Mouse (Mus musculus) MEL (cell line): ENCODE results near the gene Kcnip2. TPM values are rescaled to one million over a fixed set of nuclear protein-coding genes. Genes with fewer than 3 reads are reported as not detected.

Source experiments
- DNase-seq: peaks from one replicate; pipeline ENCODE4 v3.0.0; 2011; ENCODE audit warnings: low read depth, low spot score
- H3K27ac ChIP-seq: 2 replicates; pipeline ENCODE4 v1.5.1; 2012; ENCODE audit warnings: low read depth, mild to moderate bottlenecking, control low read depth, low read length, moderate library complexity; ENCODE audit not compliant: control insufficient read depth
- H3K27me3 ChIP-seq, 2 experiments: fragments of 150-350 bp in 1 of 2; sonication (generic) in 1 of 2; 2 replicates each; pipeline ENCODE4 v1.6.1; 2012; ENCODE audit warnings: low read length in 2 of 2, mild to moderate bottlenecking in 2 of 2, improper control_type of control experiment in 1 of 2, moderate library complexity in 1 of 2; ENCODE audit not compliant: insufficient read depth in 2 of 2, control insufficient read depth in 1 of 2
- H3K36me3 ChIP-seq, 2 experiments: 2 replicates each; pipeline ENCODE4 v1.6.1; 2012 to 2014; ENCODE audit warnings: low read length in 2 of 2, improper control_type of control experiment in 1 of 2, inconsistent platforms in 1 of 2, mild to moderate bottlenecking in 1 of 2; ENCODE audit not compliant: insufficient read depth in 2 of 2, control insufficient read depth in 1 of 2
- H3K4me1 ChIP-seq, 2 experiments: fragments of 150-350 bp in 1 of 2; sonication (generic) in 1 of 2; 2 replicates each; pipeline ENCODE4 v1.6.1; 2012; ENCODE audit warnings: low read length in 2 of 2, improper control_type of control experiment in 1 of 2, mild to moderate bottlenecking in 1 of 2; ENCODE audit not compliant: insufficient read depth in 2 of 2, control insufficient read depth in 1 of 2
- H3K4me3 ChIP-seq, 2 experiments: fragments of 150-350 bp in 1 of 2; sonication (generic) in 1 of 2; 2 replicates each; pipeline ENCODE4 v1.5.1; 2012; ENCODE audit warnings: low read depth in 2 of 2, low read length in 2 of 2, mild to moderate bottlenecking in 2 of 2, moderate library complexity in 2 of 2, control low read depth in 1 of 2, improper control_type of control experiment in 1 of 2; ENCODE audit not compliant: control insufficient read depth in 1 of 2, insufficient read depth in 1 of 2
- H3K79me2 ChIP-seq: 2 replicates; pipeline ENCODE4 v1.6.1; 2012; ENCODE audit warnings: mild to moderate bottlenecking, low read length, moderate library complexity; ENCODE audit not compliant: control insufficient read depth, poor library complexity, insufficient read depth
- H3K9ac ChIP-seq: 2 replicates; pipeline ENCODE4 v1.6.1; 2012; ENCODE audit warnings: low read depth, mild to moderate bottlenecking, control low read depth, low read length, moderate library complexity; ENCODE audit not compliant: control insufficient read depth, poor library complexity, severe bottlenecking
- H3K9me3 ChIP-seq: fragments of 150-350 bp; sonication (generic); replicated peaks from 2 replicates; pipeline ENCODE4 v1.6.1; 2012; ENCODE audit warnings: mild to moderate bottlenecking, low read length, improper control_type of control experiment, moderate library complexity; ENCODE audit not compliant: insufficient read depth
- BHLHE40 ChIP-seq: IDR thresholded peaks from 2 replicates; pipeline ENCODE4 v1.6.1; 2012; ENCODE audit warnings: low read depth, mild to moderate bottlenecking, inconsistent platforms, low read length, improper control_type of control experiment, borderline replicate concordance
- CHD1 ChIP-seq: IDR thresholded peaks from 2 replicates; pipeline ENCODE4 v1.6.1; 2012; ENCODE audit warnings: low read depth, mild to moderate bottlenecking, inconsistent platforms, low read length, improper control_type of control experiment
- CHD2 ChIP-seq: IDR thresholded peaks from 2 replicates; pipeline ENCODE4 v1.6.1; 2011; ENCODE audit warnings: low read length, improper control_type of control experiment
- CTCF ChIP-seq, 3 experiments: IDR thresholded peaks in 2 of 3; conservative IDR thresholded peaks in 1 of 3; 2 replicates each; pipeline ENCODE4 v1.5.1; 2011 to 2012; ENCODE audit warnings: low read length in 3 of 3, low read depth in 2 of 3, mild to moderate bottlenecking in 2 of 3, improper control_type of control experiment in 1 of 3, inconsistent platforms in 1 of 3, mixed read lengths in 1 of 3, moderate library complexity in 1 of 3; ENCODE audit not compliant: control insufficient read depth in 1 of 3, insufficient read depth in 1 of 3, poor library complexity in 1 of 3, severe bottlenecking in 1 of 3
- ELF1 ChIP-seq: IDR thresholded peaks from 2 replicates; pipeline ENCODE4 v1.6.1; 2014; ENCODE audit warnings: low read depth, mild to moderate bottlenecking, inconsistent platforms, low read length, improper control_type of control experiment, moderate library complexity
- EP300 ChIP-seq, 2 experiments: IDR thresholded peaks; 2 replicates each; pipeline ENCODE4 v1.6.1; 2011; ENCODE audit warnings: improper control_type of control experiment in 2 of 2, low read length in 2 of 2, low read depth in 1 of 2, mild to moderate bottlenecking in 1 of 2
- ETS1 ChIP-seq: IDR thresholded peaks from 2 replicates; pipeline ENCODE4 v1.6.1; 2012; ENCODE audit warnings: low read depth, mild to moderate bottlenecking, inconsistent platforms, low read length, improper control_type of control experiment, moderate library complexity
- GATA1 ChIP-seq: IDR thresholded peaks from 2 replicates; pipeline ENCODE4 v1.6.1; 2011; ENCODE audit warnings: low read depth, low read length, improper control_type of control experiment
- HCFC1 ChIP-seq: IDR thresholded peaks from 2 replicates; pipeline ENCODE4 v1.6.1; 2012; ENCODE audit warnings: low read depth, mild to moderate bottlenecking, inconsistent platforms, low read length, improper control_type of control experiment, moderate library complexity
- KAT2A ChIP-seq: conservative IDR thresholded peaks from 2 replicates; pipeline ENCODE4 v1.6.1; 2012; ENCODE audit warnings: low read depth, low read length, improper control_type of control experiment, inconsistent platforms
- MEF2A ChIP-seq: IDR thresholded peaks from 2 replicates; pipeline ENCODE4 v1.6.1; 2014; ENCODE audit warnings: low read depth, mild to moderate bottlenecking, inconsistent platforms, low read length, improper control_type of control experiment; ENCODE audit not compliant: poor library complexity, insufficient replicate concordance, severe bottlenecking; ENCODE audit errors: extremely low read depth
- MYC ChIP-seq: IDR thresholded peaks from 2 replicates; pipeline ENCODE4 v1.6.1; 2011; ENCODE audit warnings: low read depth, mild to moderate bottlenecking, low read length, improper control_type of control experiment, moderate library complexity
- NELFE ChIP-seq: IDR thresholded peaks from 2 replicates; pipeline ENCODE4 v1.6.1; 2011; ENCODE audit warnings: low read depth, low read length, improper control_type of control experiment
- NRF1 ChIP-seq: IDR thresholded peaks from 2 replicates; pipeline ENCODE4 v1.6.1; 2014; ENCODE audit warnings: low read depth, mild to moderate bottlenecking, inconsistent platforms, low read length, improper control_type of control experiment, moderate library complexity; ENCODE audit not compliant: poor library complexity, insufficient read depth, severe bottlenecking
- POLR2A ChIP-seq, 2 experiments: IDR thresholded peaks; 2 replicates each; pipeline ENCODE4 v1.6.1; 2011 to 2012; ENCODE audit warnings: low read length in 2 of 2, mild to moderate bottlenecking in 2 of 2, control low read depth in 1 of 2, improper control_type of control experiment in 1 of 2, low read depth in 1 of 2, moderate library complexity in 1 of 2; ENCODE audit not compliant: control insufficient read depth in 1 of 2, insufficient read depth in 1 of 2, poor library complexity in 1 of 2
- POLR2AphosphoS2 ChIP-seq: IDR thresholded peaks from 2 replicates; pipeline ENCODE4 v1.6.1; 2011; ENCODE audit warnings: low read length, improper control_type of control experiment
- POLR2AphosphoS5 ChIP-seq: IDR thresholded peaks from 2 replicates; pipeline ENCODE4 v1.6.1; 2012; ENCODE audit warnings: low read depth, borderline replicate concordance, mild to moderate bottlenecking, inconsistent platforms, low read length, moderate library complexity, mixed read lengths
- SMC3 ChIP-seq: IDR thresholded peaks from 2 replicates; pipeline ENCODE4 v1.6.1; 2011; ENCODE audit warnings: low read depth, low read length, improper control_type of control experiment
- TCF12 ChIP-seq: IDR thresholded peaks from 2 replicates; pipeline ENCODE4 v1.6.1; 2014; ENCODE audit warnings: low read depth, mild to moderate bottlenecking, inconsistent platforms, low read length, improper control_type of control experiment, moderate library complexity
- UBTF ChIP-seq: IDR thresholded peaks from 2 replicates; pipeline ENCODE4 v1.6.1; 2012; ENCODE audit warnings: low read depth, mild to moderate bottlenecking, inconsistent platforms, low read length, improper control_type of control experiment, moderate library complexity, borderline replicate concordance; ENCODE audit not compliant: insufficient read depth
- USF1 ChIP-seq: IDR thresholded peaks from 2 replicates; pipeline ENCODE4 v1.6.1; 2014; ENCODE audit warnings: low read depth, mild to moderate bottlenecking, inconsistent platforms, low read length, improper control_type of control experiment, moderate library complexity
- USF2 ChIP-seq, 2 experiments: IDR thresholded peaks; 2 replicates each; pipeline ENCODE4 v1.6.1; 2011 to 2012; ENCODE audit warnings: improper control_type of control experiment in 2 of 2, low read length in 2 of 2, borderline replicate concordance in 1 of 2, inconsistent platforms in 1 of 2, low read depth in 1 of 2, mild to moderate bottlenecking in 1 of 2; ENCODE audit not compliant: insufficient read depth in 1 of 2
- ZC3H11A ChIP-seq: IDR thresholded peaks from 2 replicates; pipeline ENCODE4 v1.6.1; 2012; ENCODE audit warnings: low read depth, mild to moderate bottlenecking, inconsistent platforms, low read length, improper control_type of control experiment
- ZKSCAN1 ChIP-seq: IDR thresholded peaks from 2 replicates; pipeline ENCODE4 v1.6.1; 2012; ENCODE audit warnings: low read depth, mild to moderate bottlenecking, inconsistent platforms, low read length, improper control_type of control experiment, moderate library complexity
- ZMIZ1 ChIP-seq: IDR thresholded peaks from 2 replicates; pipeline ENCODE4 v1.6.1; 2012; ENCODE audit warnings: low read depth, mild to moderate bottlenecking, inconsistent platforms, low read length, improper control_type of control experiment, moderate library complexity
- ZNF384 ChIP-seq: IDR thresholded peaks from 2 replicates; pipeline ENCODE4 v1.6.1; 2012; ENCODE audit warnings: low read depth, mild to moderate bottlenecking, inconsistent platforms, low read length, improper control_type of control experiment
- polyA plus RNA-seq, 2 experiments: library from polyadenylated mRNA; stranded (reverse) in 1 of 2; unstranded in 1 of 2; fragments of >175 nt in 1 of 2; fragments of >200 nt in 1 of 2; gene quantifications; 2 replicates each; pipeline versions ENCODE4 v1.2.1 to v1.2.4; 2012; ENCODE audit warnings: low replicate concordance in 2 of 2, low read depth in 1 of 2; ENCODE audit not compliant: insufficient read length in 2 of 2, insufficient read depth in 1 of 2, missing spikeins in 1 of 2
- total RNA-seq: library from RNA; depleted of rRNA; stranded (reverse); fragments of 300-350 nt; gene quantifications from 2 replicates; pipeline ENCODE4 v1.2.3, GENCODE M21; 2012

Gene Kcnip2
- total and polyA plus RNA-seq, 3 experiments, result 0.14 TPM; not detected in 2

GRCm38 (mm10) chr19:45748206-45748605, 67.7 kb downstream of the Kcnip2 start:
- peaks cover 10 to 11% of the 10 kb centered on the region in 2 experiments; a peak in 3 of 4 replicates for H3K36me3 ChIP-seq
- H3K4me3 ChIP-seq, result peak overlapping the region; percentile 88 to 92
- peaks cover 0 to 8% of the 10 kb centered on the region in 2 experiments; a peak in 2 of 4 replicates for H3K4me1 ChIP-seq
- H3K9me3 ChIP-seq, result no peaks in the 10 kb centered on the region
- H3K27me3 ChIP-seq, result no peaks in the 10 kb centered on the region
- no peak for TF ChIP-seq TCF12
- no peak for TF ChIP-seq ZNF384
- TF ChIP-seq CHD2, result no peak
- TF ChIP-seq ETS1, result no peak
- no peak for TF ChIP-seq CHD1
- no peak for TF ChIP-seq POLR2A (IDR thresholded peaks at IDR 0.05; ENCODE audit: control insufficient read depth in 1 of 2, insufficient read depth in 1 of 2, low read depth in 1 of 2, low read length in 2 of 2, poor library complexity in 1 of 2)
- no peak for TF ChIP-seq SMC3
- no peak; a peak in 1 of 6 replicates for TF ChIP-seq CTCF (IDR thresholded peaks at IDR 0.05 in 2 of 3, conservative IDR thresholded peaks at IDR 0.05 in 1 of 3; ENCODE audit: control insufficient read depth in 1 of 3, insufficient read depth in 1 of 3, low read depth in 2 of 3, low read length in 3 of 3, poor library complexity in 1 of 3, severe bottlenecking in 1 of 3)
- no peak for TF ChIP-seq EP300 (IDR thresholded peaks at IDR 0.05; ENCODE audit: low read depth in 1 of 2, low read length in 2 of 2)
- no peak for TF ChIP-seq MYC
- TF ChIP-seq NELFE, result no peak
- no peak for TF ChIP-seq POLR2AphosphoS2
- no peak for TF ChIP-seq ELF1
- TF ChIP-seq GATA1, result no peak
- no peak for TF ChIP-seq USF2 (IDR thresholded peaks at IDR 0.05; ENCODE audit: borderline replicate concordance in 1 of 2, insufficient read depth in 1 of 2, low read depth in 1 of 2, low read length in 2 of 2)
- TF ChIP-seq HCFC1, result no peak
- no peak for TF ChIP-seq BHLHE40
- no peak for TF ChIP-seq ZMIZ1
- H3K79me2 ChIP-seq, result peaks cover 17% of the 10 kb centered on the region
- peak; percentile 54 for DNase-seq
- H3K9ac ChIP-seq, result peak overlapping the region; percentile 85
- H3K27ac ChIP-seq, result peak overlapping the region; percentile 48

GRCm38 (mm10) chr19:45747028-45747867, 68.6 kb downstream of the Kcnip2 start:
- Histone ChIP-seq H3K4me1 (peaks cover 0 to 8% of the 10 kb centered on the region in 2 experiments; a peak in 2 of 4 replicates), H3K9ac (0 out of 2 replicates have a peak overlapping the region, but pooled peaks have one; percentile 11), H3K79me2 (peaks cover 17% of the 10 kb centered on the region), H3K4me3 (no peak overlapping the region), H3K27me3 (no peaks in the 10 kb centered on the region), H3K36me3 (peaks cover 9 to 11% of the 10 kb centered on the region in 2 experiments; a peak in 3 of 4 replicates), H3K27ac (no peak overlapping the region), H3K9me3 (no peaks in the 10 kb centered on the region)
- DNase-seq, result peak; percentile 96
- TF ChIP-seq UBTF (no peak), ZC3H11A (peak; percentile 80; the same call in 1 of the 2 replicates), SMC3 (peak; percentile 89), NRF1 (no peak), MEF2A (no peak), POLR2A (IDR thresholded peaks at IDR 0.05; ENCODE audit: control insufficient read depth in 1 of 2, insufficient read depth in 1 of 2, low read depth in 1 of 2, low read length in 2 of 2, poor library complexity in 1 of 2) (peak in 1 of 2 experiments; percentile 46; a peak in 2 of 4 replicates), HCFC1 (0 out of 2 replicates have a peak, but pooled peaks have one; percentile 44), EP300 (IDR thresholded peaks at IDR 0.05; ENCODE audit: low read depth in 1 of 2, low read length in 2 of 2) (no peak), CTCF (IDR thresholded peaks at IDR 0.05 in 2 of 3, conservative IDR thresholded peaks at IDR 0.05 in 1 of 3; ENCODE audit: control insufficient read depth in 1 of 3, insufficient read depth in 1 of 3, low read depth in 2 of 3, low read length in 3 of 3, poor library complexity in 1 of 3, severe bottlenecking in 1 of 3) (peak; percentile 88 to 97 (median 91)), ETS1 (no peak), POLR2AphosphoS5 (no peak), USF1 (no peak), ZKSCAN1 (no peak), KAT2A (peak; percentile 29; the same call in 1 of the 2 replicates), GATA1 (no peak), CHD2 (no peak)
